Mouse (Mus musculus) thymus, adult 18-20 months (tissue): ENCODE data around the gene Dna2.

ENCODE experiments used
- DNase-seq, 2 experiments: peaks; one replicate each; pipeline ENCODE4 v3.0.0; 2022; ENCODE audit warnings: mixed read lengths in 2 of 2

Gene Dna2

DNA sequence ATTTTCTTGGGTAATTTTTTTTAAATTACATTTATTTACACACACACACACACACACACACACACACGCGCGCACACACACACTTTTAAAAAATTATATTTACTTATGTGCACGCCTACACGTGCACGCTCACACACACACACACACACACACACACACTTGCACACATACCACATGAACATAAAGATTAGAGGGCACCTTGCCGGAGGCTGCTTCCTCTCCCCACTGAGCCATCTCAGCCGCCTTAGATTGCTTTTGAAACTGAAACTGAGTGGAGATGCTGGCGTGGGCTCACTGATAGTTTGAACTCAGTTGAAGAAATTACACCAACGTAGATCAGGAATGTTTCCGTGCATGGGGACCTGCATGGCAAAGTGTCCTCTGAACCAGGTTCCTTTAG lies 37.2 kb downstream of the Dna2 start:
- peak; percentile 14 to 54 for DNase-seq

DNA sequence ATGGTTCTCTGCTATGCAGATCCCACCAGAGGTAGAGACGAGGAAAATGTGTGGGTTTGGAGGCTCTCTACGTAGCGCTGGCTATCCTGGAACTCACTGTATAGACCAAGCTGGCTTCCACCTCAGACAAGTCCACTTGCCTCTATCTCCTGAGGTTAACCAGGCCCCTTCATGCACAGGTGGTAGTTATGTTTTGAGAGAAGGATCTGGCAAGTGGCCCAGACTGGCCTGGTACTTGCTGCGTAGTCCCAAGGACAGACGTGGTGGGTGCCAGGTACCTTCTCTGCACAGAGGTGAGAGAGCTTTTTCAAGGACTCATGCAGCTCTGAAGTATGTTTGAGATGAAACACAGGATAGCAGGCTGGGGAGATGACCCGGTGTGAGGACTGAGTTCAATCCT lies 37.7 kb downstream of the Dna2 start:
- no peak for DNase-seq

DNA sequence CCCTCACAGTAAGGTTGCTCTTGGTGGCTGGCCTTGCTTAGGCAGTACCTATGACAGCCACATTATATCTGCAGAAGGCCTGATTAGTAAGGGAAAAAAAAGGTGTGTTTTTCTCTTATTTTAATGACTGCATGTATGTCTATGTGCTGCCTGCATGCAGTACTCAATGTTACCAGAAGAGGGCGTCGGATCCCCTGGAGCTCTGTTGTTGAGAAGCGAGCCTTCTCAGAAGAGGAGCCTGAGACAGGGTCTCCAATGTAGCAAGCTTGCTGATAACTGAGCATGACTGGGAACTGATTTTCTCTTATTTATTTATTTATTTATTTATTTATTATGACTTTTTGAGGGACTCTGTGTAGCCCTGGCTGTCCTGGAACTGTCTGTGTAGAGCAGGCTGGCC lies 40.5 kb downstream of the Dna2 start:
- DNase-seq = no peak

DNA sequence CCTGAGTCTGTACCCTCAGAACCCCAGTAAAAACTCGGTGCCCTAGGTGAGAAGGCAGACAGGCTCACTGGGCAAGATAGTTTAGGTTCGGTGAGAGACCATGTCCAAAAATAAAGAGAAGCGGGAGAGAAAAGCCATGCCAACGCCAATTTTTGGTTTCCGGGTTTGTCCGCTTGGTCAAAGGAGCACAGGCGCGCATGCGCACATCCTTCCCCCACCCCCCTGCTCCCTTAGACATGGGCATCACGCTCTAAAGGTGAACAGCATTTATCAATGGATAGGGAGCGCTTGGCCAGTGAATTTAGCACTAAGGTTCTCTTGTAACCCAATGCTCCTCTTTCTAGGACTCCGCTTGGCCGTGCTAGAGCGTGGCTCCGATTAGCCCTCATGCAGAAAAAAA lies 43.8 kb downstream of the Dna2 start:
- no peak for DNase-seq

DNA sequence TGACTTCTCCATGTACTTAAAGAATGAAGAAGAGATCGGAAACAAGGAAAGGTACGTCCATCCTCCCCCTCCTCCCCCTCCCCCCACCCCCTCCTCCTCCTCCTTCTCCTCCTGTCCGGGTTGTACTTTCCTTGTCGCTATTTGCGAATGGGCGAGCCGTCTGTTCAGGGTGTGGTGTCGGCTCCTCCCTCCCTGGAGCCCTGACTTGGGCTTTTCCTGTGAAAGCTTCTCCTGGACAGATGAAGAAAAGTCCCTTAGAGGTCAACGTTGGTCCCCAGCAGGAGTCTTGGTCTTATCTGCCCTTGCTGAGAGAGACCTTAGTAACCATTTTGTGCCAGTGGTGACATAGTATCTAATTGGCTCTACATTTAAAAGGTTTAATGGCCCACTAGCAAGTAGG lies 47.2 kb downstream of the Dna2 start:
- no peak for DNase-seq

DNA sequence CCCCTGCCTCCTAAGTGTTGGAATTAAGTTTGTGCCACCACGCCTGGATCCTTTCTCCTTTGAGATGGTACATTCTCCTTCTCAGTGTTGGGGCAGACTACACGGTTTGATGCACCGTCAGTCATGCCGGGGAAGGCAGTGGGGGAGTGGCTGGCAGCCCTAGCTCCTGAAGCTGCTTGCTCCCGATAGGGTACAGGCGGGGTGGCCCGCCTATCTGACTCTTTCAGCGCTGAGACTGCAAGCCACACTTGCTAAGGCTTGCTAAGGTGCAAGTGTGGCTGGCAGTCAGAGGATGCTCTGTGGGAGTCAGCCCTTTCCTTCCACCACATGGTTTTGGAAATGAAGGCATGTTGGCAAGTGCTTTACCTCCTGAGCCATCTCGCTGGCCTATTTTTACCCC lies 53.8 kb downstream of the Dna2 start:
- DNase-seq = no peak

DNA sequence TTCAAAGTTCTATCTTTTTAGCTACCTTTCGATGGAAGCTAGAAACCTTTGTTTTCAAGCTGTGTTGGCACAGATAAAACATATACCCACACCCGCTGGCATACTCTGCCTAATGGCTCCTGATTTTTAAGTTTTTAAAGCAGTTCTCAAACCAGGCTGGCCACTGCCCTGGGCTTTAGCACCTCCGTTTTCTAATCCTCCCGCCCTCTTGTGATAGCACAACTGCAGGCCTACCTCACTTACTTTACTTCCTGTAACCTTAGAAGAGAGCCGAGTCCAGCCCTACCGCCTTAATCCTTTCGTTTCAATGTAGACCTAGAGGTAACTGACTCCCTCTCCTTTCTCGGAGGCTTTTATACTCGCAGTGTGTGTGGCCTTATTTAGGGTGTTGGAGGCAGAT lies 56.4 kb downstream of the Dna2 start:
- no peak for DNase-seq

DNA sequence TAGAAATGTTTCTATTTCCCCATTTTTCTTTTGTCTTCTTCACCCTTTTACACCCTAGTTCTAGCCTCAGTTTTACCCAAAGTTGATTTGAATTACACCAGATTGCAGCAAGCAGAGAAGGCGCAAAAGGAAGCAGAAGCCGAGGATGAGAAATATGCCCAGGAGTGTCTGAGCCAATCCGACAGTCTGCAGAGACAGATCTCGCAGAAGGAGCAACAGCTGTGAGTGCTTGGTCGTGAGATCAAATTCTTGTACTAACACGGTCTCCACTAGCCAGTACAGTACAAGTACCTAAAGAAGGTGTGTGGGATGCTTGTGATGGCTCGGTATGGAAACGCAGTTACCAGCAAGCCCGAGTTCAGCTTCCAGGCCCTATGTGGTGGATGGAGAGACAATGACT lies 57.7 kb downstream of the Dna2 start:
- DNase-seq = no peak

DNA sequence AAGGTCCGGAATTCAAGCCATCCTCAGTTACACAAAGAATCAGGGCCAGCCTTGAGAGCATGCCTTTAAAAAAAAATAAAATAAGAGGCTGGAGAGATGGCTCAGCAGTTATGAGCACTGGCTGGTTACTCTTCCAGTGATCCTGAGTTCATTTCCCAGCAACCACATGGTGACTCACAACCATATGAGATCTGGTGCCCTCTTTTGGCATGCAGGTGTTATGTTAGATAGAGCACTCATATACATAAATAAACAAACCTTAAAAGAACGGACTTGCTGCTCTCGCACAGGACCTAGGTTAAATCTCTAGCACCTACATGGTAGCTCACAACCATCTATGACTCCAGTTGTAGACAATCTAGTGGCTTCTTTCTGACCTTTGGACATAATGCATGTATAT lies 61.4 kb downstream of the Dna2 start:
- no peak for DNase-seq

DNA sequence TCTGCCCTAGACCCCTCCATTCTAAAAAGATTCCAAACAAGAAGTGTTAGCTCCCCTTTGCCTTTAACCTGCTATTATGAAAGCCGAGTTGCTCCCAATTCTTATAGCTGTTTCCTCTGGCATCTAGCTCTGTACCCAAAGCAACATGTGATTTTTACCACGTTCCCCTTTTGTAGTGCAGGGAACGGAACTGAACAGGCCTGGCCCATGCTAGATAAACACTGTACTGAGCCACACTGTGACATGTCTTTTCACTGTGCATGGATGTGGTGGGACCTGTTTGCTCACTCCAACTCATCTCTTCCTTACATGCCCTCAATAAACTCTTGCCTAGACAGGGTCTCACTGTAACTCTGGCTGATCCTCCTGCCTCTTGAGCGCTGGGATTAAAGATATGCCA lies 63.4 kb downstream of the Dna2 start:
- no peak for DNase-seq

DNA sequence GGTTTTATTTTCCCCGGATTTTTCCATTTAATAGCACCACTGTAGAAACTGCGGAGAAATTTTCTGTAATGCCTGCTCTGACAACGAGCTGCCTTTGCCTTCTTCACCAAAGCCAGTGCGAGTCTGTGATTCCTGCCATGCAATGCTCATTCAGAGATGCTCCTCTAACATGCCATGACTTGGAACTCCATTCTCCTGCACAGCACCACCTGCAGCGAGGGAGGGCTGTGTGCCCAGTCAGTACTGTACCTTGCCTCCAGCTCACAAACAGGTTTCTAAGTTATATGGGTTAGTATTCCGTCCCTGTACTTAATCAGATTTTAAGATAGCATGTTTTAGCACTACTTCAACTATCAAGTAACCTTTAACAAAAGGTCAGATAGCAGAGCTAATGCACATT lies 64.7 kb downstream of the Dna2 start:
- DNase-seq = no peak

DNA sequence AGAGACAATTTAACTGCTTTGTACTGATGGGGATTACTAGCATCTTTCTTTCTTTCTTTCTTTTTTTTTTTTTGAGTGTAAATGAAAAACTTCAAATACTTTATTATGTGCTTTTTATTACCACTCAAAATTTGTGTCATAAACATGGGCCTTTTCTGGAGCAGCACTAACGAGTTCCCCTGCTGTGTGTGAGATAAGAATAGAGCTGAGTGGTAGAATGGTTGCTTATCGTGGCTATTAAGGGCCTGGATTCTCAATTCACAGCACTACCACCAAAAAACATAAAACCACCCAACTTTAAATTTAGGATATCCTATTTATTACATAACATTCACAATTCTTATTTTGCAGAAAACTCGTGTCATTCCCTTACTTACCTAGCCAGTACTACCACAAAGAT lies 66.7 kb downstream of the Dna2 start:
- no peak for DNase-seq

DNA sequence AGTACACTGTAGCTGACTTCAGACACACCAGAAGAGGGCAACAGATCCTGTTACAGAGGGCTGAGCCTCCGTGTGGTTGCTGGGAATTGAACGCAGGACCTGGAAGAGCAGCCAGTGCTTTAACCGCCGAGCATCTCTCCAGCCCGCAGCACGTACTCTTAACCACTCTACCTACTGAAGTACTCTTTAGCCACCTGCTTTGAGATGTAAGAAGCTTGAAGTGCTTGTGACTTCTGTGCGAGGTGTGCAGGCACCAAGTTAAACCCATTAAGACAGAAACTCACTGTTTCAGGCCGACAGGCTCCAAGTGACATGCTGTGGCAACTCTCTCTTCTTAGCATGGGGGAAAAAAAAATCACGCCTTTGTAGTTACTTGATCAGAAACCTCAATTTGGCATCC lies 67.3 kb downstream of the Dna2 start:
- DNase-seq = no peak

DNA sequence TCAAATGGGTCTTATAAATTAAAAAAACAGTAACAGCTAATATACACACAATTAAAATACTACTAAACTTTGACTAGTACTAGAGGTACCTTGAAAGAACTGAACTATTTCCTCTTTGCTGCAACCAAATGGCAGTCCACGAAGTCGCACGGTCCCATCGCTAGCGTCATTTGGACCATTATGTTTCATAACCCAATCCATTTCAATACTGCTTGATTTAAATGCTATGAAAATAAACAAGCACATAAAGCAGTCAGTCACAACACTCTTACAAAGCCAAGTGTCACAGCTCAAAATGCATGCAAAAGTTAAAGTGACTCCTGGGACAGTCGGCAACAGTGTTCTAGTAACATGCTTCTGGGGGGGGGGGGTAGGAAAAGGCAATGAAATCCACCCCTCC lies 72.5 kb downstream of the Dna2 start:
- no peak for DNase-seq

DNA sequence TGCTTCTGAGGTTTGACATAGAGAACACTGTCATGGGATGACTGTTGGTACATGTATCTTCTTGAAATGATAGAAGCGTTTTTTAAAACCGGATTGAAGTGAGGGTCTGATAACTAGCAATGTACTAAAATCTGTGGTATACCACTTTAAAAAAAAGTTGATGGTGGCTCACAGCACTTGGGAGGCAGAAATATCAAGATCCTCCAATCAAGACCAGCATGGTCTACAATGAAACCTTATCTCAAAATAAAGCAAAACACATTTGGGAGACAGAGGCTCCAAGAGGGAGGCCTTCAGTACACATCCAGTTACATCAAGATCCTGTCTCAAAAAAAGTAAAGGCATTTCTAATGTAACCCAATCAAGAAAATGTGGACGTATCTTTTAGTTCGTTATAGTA lies 74.9 kb downstream of the Dna2 start:
- DNase-seq = no peak

DNA sequence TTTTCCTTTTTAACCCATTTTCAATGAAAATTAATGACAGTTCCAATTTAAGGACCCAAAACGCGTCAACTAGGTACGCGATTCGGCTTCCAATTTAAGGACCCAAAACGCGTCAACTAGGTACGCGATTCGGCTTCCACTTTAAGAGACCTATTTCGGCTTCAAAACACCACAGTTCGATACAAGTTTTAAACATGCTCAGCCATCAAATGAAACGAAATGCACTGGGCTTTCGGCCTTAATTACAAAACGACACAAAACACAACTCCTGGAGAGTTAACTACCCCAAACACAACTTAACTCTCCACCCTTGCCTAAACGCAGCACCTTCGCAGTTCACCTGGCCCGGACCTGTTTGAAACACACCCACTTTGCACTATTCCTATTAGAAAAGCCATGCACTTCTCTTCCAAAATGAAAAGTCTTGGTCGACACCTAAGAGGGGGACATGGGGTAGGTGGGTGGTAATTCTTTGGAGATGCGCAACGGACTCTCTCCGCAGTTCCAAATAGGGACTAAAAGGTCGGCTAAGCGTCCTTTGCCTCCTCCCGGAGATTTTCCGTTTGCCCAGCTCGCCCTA lies 75.8 kb downstream of the Dna2 start:
- DNase-seq = no peak

DNA sequence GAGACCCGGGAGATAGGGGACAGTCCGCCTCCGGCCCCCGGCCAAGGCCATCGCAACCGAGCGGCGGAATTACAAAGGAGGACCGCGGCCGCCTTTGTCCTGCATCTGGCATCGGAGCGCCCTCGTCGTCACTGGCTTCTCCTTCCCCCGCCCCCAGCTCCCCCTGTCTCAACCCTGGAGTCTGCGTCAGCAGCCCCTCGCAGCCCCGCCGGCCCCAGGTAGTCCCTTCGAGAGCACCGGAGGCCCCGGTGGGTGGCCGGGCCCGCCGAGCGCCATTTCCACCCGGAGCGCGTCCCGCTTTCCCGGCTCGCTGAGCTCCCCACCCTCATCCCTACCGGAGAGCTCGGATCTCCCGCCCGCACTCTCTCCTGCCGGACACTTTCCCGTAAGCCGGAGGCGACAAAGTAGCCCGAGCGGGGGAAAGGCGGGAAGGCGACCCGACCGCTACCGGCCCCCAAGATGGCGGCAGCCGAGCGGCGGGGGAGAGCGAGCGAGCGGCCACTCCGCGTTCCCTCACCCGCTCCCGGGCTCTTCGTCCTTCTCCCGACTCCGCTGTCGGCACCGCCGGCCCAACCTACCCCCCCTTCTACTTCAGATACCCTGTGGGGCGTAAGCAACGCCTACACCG lies 76.4 kb downstream of the Dna2 start:
- DNase-seq = peak; percentile 63 to 68
